Mouse (Mus musculus): ENCODE measurements around the gene Arsb. TPM values are rescaled to one million over a fixed set of nuclear protein-coding genes. Genes with fewer than 3 reads are reported as not detected.

The Arsb gene
- total RNA-seq, 2 experiments from 2014 or later = 80.1 to 80.7 TPM

- no peak for DNase-seq (ENCODE audit: extremely low spot score in 1 of 2, low spot score in 2 of 2)
- intact Hi-C loops (cut with DNase I) = no loop called here
- Histone ChIP-seq H3K27ac (no peak overlapping the region), H3K4me3 (no peak overlapping the region)
- no peak for TF ChIP-seq CTCF (IDR thresholded peaks at IDR 0.05)
These were observed 216.2 kb downstream of the Arsb start for GRCm38 (mm10) chr13:93987611-93988010.

GRCm38 (mm10) chr13:93989208-93989607 lies 217.8 kb downstream of the Arsb start:
- Histone ChIP-seq H3K27ac (no peak overlapping the region), H3K4me3 (no peak overlapping the region)
- DNase-seq (ENCODE audit: extremely low spot score in 1 of 2, low spot score in 2 of 2) = no peak
- intact Hi-C loops (cut with DNase I) = no loop called here
- no peak for TF ChIP-seq CTCF (IDR thresholded peaks at IDR 0.05)

- no peak for DNase-seq (ENCODE audit: extremely low spot score in 1 of 2, low spot score in 2 of 2)
- H3K27ac ChIP-seq = no peak overlapping the region
- H3K4me3 ChIP-seq = no peak overlapping the region
- no peak for TF ChIP-seq CTCF (IDR thresholded peaks at IDR 0.05)
- intact Hi-C loops (cut with DNase I) = no loop called here
These were observed 218.5 kb downstream of the Arsb start for GRCm38 (mm10) chr13:93989736-93990611.

- intact Hi-C loops (cut with DNase I) = no loop called here
- DNase-seq (ENCODE audit: extremely low spot score in 1 of 2, low spot score in 2 of 2) = no peak
- Histone ChIP-seq H3K4me3 (no peak overlapping the region), H3K27ac (no peak overlapping the region)
- no peak for TF ChIP-seq CTCF (IDR thresholded peaks at IDR 0.05)
These were observed 219.4 kb downstream of the Arsb start for GRCm38 (mm10) chr13:93990841-93991240.

GRCm38 (mm10) chr13:93992342-93992882 lies 221.0 kb downstream of the Arsb start:
- no peak for DNase-seq (ENCODE audit: extremely low spot score in 1 of 2, low spot score in 2 of 2)
- no peak overlapping the region for H3K27ac ChIP-seq
- intact Hi-C loops (cut with DNase I) = no loop called here
- TF ChIP-seq CTCF (IDR thresholded peaks at IDR 0.05) = no peak
- no peak overlapping the region for H3K4me3 ChIP-seq

Small RNA genes lying within 50 kb of the gene (microRNA-seq; reads per million reads assigned to microRNA genes)
- 0 reads per million in 2 experiments for gene Gm25534
- 0 reads per million in 2 experiments for gene Mir5624

Other genes starting within 250 kb of the Arsb start
- not detected for gene Bhmt, start 133.7 kb upstream of the Arsb start, total RNA-seq (2021)
- gene Bhmt2, start 97.3 kb upstream of the Arsb start, total RNA-seq (2021) = under 1 TPM; 0.40 to 0.45 TPM
- gene Dmgdh, start 97.2 kb upstream of the Arsb start, total RNA-seq (2021) = under 1 TPM; 0.21 to 0.43 TPM

Measured in left cerebral cortex, adult 2 months (tissue).